Mouse (Mus musculus): ENCODE data around the gene Micall1.

Gene Micall1

DNA sequence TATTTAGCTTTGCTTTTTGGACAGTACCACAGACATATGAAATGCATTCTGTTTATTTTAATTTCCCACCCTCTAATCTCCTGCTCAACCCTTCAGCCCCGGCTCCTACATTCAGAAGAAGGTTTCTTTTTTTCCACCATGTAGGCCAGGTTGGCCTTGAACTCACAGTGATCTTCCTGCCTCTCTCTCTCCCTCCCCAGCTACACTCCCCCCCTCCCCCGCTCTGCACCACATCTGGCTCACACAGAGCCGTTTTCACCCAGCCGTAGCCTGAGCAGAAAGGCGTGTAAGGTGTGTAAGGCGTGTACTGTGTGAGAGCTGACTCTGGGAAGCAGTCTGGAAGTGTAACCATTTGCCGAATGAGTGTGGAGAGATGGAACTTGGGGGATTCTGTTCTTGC, 20.6 kb downstream of the Micall1 start:
- ATAC-seq (ENCODE audit: low TSS enrichment): no peak

DNA sequence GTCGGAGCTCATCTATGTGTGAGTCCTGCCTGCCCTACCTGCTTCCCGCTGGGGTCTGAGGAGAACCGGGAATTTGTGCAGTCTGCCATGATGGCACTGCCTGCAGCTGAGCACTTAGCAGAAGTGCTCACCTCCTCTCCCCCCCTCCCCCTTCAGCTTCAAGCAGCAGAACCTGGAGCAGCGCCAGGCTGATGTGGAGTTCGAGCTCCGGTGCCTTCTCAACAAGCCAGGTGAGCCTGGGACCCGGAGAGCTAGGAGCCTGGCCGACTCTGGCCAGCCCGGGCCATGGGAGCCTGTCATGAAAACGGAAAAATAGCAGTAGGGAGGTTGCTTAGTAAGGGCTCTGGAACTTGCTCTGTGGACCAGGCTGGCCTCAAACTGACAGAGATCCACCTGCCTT, 22.1 kb downstream of the Micall1 start:
- no peak for ATAC-seq (ENCODE audit: low TSS enrichment)

DNA sequence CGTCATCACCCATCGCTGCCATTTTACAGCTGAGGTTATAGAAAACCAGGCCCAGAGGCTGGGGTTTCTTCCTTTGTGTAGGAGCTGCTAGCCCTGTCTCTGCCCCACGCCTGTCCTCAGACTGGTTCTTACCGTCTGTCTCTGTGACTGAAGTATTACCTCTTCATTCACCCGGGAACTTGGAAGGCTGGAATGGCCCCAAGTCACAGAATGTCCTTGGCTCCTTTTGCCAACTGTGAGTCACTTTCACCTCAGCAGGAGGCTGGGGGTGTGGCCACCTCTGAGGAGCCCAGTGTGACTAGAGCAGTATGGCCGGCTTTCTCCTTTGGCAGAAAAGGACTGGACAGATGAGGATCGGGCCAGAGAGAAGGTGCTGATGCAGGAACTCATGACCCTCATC, 22.7 kb downstream of the Micall1 start:
- no peak for ATAC-seq (ENCODE audit: low TSS enrichment)

DNA sequence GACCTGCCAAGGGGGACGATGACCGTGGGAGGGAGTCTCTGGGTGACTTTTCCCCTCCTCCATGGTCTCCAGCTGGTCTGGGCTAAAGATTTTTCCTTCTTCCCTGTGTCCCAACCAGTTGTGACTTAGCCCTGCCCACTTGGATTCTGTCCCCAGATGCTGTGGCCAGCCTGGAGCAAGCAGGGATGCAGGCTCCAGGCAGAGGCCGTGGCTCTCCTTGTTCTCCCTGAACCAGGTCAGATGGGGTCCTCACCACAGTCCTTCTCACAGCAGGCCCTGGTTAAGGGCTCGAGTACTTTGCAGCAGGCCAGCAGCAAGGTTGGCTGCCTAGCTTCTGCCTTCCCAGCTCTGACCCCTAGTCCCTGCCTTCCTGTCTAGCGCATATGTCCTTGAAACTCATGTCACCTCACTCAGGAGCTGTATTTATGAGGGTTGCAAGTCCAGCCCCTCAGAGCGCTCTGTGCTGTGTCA, 24.5 kb downstream of the Micall1 start:
- ATAC-seq (ENCODE audit: low TSS enrichment): no peak

DNA sequence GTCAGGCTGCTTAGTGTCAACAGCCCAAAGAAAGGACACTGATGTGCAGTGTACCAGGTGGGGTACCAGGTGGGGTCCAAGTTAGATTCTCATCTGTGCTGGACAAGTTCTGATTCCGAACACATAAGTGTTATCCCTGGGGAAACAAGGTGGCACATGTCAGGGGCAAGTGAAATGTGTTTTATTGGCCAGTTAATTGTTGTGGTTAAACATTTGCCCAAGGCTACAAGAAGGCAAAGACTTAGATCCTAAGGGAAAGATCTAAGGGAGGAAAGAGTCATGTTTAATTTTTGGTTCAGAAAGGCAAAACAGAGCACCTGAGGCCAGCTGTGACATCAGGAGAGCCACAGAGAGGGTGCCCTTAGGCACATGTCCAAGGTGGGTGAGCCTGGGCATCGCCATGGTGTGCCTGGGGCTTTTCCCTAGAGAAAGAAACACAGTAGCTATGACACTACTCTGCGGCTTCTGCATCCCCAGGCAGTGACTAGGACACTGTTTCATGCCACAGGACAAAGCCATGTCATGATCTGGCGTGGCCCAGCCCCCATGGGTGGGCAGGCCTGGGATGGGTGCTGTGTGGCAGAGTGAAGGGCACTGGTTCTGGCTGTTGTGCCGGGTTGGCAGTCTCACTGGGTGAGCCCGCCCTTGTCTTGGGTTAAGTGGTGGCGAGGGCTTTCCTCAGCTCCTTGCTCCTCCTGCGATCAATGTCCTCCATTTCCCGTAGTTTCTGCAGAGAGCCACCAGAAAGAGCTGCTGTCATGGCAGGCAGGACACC, 26.0 kb downstream of the Micall1 start:
- no peak for ATAC-seq (ENCODE audit: low TSS enrichment)

DNA sequence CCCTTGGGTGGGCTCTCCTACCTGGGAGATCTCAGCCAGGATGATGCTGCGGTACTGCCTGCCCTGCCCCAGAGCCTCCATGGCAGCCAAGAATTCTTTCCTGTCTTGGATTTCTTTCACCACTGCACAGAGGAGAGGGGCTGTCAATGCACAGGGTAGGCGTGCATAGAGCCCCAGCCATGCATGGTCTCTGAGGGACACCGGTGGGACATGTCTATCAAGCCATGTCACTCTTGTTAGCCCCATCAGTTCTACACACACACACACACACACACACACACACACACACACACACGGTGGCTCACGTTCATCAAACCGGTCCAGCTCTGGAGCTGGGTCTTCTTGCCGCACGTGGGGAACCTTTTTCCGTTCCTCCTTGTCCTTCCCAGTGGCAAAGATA, 26.6 kb downstream of the Micall1 start:
- ATAC-seq (ENCODE audit: low TSS enrichment): no peak

DNA sequence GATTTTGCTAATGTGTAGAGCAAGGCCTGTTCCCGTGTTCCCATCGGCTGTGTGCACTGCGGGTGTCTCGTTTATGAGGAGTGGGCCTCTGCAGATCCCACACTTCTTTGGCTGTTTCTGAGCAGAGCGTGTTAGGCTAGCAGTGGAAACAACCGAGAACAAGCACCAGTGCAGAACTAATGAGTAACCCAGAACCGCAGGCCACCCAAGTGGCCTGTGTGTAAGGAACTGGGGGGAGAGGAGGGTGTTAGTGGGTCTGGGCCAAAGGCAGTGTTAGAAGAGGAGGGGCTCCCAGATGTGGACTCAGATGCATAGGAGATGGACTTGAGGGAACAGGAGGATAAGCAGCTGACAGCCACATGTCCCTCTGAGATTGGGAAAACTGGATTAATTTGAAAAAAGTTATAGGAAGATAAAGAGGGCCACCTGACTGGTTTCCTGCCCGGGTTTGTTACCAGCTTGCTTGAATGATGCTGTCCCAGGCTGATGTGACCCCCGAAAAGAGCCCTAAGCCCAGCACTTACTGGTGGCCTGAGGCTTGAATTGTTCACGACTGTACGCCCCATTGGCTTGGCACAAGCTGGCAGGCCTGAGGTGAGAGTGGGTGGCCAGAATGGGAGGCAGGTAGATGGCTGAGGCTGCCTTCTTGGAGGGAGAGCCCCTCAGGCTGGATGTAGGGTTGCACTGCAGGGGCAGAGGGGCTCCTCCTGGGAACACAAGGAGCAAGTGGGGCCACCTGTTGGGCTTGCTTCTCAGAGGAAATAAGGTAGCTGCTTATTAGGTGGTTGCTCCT, 27.3 kb downstream of the Micall1 start:
- ATAC-seq (ENCODE audit: low TSS enrichment): no peak

DNA sequence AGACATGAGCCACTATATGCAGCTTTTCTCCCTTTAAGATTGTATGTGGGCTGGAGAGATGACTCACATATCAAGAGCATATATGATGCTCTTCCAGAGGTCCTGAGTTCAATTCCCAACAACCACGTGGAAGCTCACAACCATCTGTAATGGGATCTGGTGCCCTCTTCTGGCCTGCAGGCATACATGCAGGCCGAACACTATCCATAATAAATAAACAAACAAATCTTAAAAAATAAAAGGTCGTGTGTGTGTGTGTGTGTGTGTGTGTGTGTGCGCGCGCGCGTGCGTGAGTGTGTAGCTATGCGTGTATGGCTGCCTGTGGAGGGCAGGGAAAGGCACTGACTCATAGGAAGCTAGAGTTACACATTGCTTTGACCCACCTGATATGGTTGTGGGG, 30.9 kb downstream of the Micall1 start:
- no peak for ATAC-seq (ENCODE audit: low TSS enrichment)

DNA sequence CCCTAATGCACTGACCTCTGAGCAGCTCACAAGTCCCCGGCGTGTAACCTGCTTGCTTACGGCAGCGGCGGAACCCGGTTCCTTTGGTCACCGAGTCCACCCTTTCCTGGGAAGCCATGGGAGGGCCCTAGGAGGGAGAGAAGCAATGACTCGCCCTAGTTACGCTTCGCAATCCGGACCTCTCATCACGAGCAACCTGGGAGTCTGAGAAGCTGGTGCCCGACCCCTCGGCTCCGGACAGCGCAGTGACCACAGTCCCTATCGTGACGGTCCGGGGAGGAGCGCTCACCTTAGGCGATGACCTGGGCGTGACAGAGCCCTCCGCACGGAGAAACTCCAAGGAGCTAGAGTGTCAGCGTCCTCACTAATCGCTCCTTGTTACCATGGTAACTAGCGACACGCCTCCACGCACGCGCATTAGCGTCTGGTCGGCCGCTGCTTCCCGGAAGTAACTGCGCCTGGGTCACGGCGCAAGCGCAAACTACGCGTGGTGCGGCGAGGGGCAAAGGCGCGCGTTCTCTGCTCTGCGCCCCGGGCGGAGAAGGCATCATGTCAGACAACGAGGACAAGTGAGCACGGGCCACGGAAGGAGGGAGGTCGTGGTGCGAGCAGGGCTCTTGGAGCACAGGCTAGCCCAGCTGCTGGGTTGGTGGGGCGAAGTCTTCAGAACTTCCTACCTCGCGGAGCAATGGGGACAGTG, 32.3 kb downstream of the Micall1 start, which contains the start of the genes Polr2f and 1700088E04Rik:
Gene Polr2f (plus strand): TSS at position 144 of the 700 bp plus-strand sequence.
Gene 1700088E04Rik (minus strand): TSS at position 388 of the 700 bp plus-strand sequence.
- ATAC-seq (ENCODE audit: low TSS enrichment): peak; percentile 89

DNA sequence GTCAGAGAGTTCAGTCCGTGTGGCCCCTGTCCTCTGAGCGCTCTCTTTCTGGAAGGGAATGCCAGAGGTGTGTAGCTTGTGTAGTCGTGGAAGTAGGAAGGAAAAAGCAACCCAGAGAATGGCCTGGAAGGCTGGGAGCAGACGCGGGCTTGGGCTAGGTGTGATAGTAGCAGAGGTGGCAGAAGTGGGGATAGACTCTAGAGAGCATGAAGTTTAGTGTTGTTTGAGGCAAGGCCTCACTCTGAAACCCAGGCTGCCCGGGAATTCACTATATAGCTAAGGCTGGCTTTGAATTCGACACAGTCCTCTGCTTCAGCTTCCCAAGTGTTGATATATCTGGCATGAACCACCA, 32.8 kb downstream of the Micall1 start:
- ATAC-seq (ENCODE audit: low TSS enrichment): no peak; the same call in 1 of the 2 replicates

DNA sequence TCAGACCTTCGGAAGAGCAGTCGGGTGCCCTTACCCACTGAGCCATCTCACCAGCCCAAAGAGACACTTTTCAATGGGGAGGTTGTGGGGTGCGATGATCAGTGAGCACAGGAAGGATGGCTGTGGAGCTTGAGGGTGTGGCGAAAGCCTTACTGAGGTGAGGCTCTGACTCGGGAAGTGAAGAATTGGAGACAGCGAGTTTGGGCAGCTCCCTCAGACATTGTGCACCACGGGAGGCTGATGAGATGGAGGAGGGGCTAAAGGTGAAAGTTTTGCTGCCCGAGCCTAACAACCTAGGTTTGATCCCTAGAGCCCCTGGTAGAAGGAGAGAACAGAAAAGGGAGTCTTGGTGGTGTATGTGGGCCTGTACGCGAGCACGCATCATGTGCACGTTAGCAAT, 34.6 kb downstream of the Micall1 start:
- no peak for ATAC-seq (ENCODE audit: low TSS enrichment)

DNA sequence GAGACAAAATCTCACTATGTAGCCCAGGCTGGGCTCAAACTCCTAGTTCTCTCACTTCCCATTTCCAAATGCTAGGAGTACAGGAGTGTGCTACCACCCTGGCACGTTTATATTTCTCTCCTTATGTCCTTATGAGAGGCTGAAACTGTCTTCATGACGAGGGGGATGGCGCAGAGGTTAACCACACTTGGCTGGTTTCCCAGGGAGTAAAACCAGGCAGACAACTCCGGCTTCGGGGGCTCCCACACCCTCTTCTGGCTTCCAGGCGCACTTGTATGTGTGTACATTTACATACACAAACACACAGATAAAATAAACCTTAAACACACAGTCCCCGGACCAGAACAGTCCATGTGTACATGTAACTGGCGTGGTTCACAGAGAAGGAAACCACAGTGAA, 35.3 kb downstream of the Micall1 start:
- ATAC-seq (ENCODE audit: low TSS enrichment): no peak

DNA sequence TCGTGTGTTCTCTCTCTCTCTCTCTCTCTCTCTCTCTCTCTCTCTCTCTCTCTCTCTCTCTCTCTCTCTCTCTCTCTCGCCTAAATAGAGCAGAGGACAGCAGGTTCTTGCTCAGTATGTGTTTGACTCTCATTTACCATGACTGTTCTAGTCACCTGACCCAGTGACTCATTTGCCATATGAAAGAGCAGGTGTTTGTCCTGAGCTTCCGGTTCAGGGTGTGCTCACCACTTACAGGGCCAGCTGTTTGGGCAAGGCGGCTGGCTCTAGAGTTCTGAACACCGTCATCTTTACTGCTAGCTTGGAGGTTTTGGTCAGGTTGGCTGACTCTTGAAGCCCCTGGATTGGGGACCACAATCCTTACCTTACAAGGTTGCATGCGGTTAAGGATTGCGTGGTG, 36.8 kb downstream of the Micall1 start:
- no peak for ATAC-seq (ENCODE audit: low TSS enrichment)

DNA sequence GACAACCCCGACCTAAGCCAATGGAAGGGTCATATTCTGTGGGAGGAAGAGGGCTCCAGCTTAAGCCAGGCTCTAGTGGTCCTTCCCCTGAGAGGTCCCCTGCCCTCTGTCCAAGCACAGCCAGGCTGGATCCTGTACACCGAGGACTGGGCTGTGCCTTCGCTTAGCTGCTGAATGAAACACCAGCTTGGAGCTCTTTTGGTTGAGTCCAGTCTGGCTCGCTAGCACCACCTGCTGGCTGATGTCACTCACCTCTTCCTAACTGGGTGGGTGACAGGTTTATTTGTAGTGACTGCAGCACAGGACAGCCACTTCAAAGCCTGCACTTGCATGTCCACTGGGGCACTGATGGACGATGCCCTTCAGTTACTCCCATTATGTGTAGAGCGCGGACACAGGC, 39.8 kb downstream of the Micall1 start:
- peak; percentile 81 for ATAC-seq (ENCODE audit: low TSS enrichment)

DNA sequence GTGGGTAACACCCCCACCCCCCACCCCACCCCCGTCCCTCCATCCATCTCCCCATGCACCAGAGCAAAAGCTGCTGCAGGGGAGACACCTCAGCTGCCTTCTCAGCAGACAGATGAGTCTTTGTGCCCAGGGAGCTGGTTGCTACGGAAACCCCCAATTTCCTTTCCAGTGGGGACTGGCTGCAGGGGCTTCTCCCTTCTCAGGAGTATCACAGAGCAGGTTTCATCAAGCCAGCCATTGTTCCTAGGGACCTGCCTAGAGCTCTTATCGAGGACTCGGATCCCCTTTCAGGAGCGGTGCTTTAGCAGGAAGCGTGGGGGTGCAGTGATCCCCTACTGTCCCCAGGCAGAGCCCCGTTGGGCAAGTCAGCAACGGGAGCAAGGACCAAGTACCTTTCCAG, 43.2 kb downstream of the Micall1 start:
- no peak for ATAC-seq (ENCODE audit: low TSS enrichment)

DNA sequence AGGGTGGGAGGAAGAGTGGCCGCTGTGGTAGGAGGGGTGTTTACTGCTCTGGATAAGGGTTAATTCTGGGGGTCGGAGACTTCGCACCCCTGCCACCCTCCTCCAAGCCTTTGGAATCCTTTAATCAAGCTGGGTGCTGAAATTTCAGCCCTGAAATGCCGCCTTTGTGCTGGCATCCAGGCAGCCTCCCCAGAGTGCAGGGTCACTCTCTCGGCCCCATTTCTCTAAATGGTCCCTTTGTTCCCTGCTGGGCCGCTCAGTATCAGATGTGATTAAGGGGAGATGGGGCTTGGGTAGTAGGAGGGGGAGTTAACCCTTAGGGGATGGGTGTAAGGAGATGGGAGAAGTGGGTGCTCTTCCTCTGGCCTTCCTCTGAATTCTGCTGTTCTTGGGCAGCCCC, 44.0 kb downstream of the Micall1 start:
- ATAC-seq (ENCODE audit: low TSS enrichment): peak; percentile 13; the same call in 1 of the 2 replicates

DNA sequence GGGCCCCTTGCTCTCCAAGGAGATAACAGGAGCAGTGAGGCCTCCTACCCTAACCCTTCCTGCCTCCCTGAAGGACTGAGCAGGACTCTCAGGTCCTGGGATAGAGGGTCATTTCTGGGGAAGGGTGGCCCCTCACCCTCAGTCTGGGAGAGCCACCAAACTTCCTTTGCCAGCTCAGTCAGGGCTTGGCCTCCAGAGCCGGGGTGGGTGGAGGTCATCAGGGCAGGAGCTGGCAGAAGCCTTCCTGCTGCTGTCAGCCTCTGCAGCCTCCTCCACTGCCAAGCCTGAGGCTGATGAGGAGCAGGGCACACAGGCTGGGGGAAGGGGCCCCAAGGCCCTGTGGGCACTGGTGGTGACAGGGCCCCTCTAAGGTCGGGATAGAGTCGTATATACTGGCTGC, 46.9 kb downstream of the Micall1 start:
- no peak for ATAC-seq (ENCODE audit: low TSS enrichment)

DNA sequence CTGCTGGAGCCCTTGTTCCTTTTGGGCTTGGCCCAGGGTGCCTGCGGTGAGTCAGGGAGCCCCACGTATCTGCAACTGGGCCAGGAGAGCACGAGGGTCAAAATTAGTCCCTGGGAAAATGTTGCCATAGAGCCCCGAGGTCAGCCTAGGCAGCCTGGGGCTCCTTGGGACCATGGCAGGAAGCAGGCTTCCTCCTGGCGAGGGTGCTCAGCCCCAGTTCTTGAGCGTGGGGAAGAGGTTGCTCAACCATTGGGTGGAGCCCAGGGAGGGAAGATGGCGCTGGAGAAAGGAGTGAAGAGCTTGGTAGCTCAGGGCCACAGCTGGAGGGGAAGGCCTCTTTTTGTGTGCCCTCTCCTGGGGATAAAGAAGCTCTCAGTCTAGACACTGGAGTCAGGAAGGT, 53.6 kb downstream of the Micall1 start:
- ATAC-seq (ENCODE audit: low TSS enrichment): no peak

DNA sequence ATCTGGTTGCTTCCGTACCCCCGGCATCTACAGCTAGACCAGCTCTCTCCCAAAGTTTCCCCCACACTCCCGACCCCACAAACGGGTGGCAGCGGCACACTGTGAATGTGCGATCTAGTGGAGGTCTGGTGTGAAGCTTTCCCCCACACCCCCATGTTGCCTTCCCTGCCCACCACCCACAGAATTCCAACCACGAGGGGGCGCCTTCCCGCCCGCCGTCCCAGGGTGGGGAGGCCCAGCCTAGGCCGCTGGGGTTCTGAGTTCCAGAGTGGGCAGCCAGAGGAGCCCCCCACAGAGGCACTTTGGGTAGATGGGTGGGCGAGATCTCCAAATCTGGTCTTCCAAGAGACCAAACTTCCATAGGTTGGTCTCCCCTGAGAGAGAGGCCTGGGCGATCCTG, 54.1 kb downstream of the Micall1 start:
- no peak for ATAC-seq (ENCODE audit: low TSS enrichment)

DNA sequence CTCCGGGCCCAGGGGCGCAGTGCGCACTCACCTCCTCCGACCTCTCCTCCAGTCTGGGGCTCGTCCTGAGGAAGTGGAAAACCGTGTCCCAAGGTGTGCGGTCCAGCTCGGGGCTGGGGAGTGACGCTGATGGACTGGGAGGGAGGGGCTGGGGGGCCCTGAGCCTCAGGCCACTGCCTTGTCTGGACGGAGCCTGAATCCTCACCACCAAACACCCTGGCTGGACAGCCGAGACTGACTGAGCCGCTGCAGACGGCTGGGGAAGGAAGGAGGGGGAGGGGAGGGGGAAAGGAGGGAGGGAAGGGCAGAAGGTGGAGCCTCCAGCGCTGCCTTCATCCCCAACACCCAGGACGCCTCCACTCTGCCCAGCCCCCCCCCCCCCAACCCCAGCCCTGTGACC, 55.6 kb downstream of the Micall1 start:
- no peak for ATAC-seq (ENCODE audit: low TSS enrichment)

DNA sequence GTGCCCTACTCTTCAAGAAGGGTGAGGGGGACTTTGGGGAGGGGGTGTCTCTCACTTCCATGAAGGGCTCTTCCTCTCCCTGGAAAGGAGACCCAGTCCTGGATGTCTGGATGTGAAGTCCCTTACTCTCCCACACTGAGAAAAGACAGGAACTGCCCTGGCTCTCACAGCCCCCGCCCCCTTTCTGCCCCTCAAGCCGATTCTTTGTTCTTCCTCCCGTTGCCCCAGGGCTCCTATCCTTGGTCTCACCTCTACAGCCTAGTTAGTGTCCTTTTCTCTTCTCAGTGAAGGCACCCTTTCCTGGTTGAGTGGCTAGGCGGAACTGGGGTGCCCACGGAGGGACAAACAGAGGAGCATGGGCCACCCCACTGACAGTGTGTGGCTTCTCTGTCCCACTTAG, 56.4 kb downstream of the Micall1 start, which contains the start of gene Sox10:
Gene Sox10 (minus strand): TSS at position 101 of the 400 bp plus-strand sequence.
- no peak for ATAC-seq (ENCODE audit: low TSS enrichment)

DNA sequence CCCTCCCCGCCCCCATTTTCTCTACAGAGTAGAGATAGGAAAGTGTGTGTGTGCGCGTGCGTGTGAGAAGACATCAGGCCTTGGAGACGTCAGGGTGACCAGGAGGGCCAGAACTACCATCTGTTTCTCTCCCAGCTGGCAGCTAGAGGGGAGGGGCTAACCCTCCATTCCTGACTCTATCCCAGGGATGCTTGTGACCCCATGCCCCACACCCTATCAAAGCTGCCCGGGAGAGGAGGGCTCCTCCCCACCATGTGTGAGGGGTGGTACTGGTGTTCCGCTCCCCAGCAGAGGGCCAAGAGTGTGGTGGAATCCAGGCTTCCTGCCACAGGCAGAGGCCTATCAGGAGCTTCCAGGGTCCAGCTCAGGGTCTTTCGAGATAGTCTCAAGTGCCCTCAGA, 58.0 kb downstream of the Micall1 start:
- 0 out of 2 replicates have a peak, but pooled peaks have one; percentile 34 for ATAC-seq (ENCODE audit: low TSS enrichment)
